Mouse (Mus musculus): ENCODE measurements at regions not wholly inside any gene's neighbourhood (a gene's known extent, or its start where the extent isn't known, plus 50 kb on each side); places are given as distances from the start of the nearest gene placed in this dataset.

GRCm38 (mm10) chr11:18008140-18008539 lies 54.5 kb upstream of the Etaa1 start:
- Histone ChIP-seq H3K9me3 (ENCODE audit: control insufficient read depth, insufficient read depth, low read depth, low read length) (no peaks in the 10 kb centered on the region), H3K4me1 (ENCODE audit: control insufficient read depth in 2 of 2, insufficient read depth in 2 of 2, low read length in 2 of 2, poor library complexity in 1 of 2) (peaks cover 0 to 6% of the 10 kb centered on the region in 2 experiments; a peak in 2 of 4 replicates), H3K9ac (ENCODE audit: insufficient read depth, low read depth, low read length, poor library complexity, severe bottlenecking) (no peak overlapping the region), H3K36me3 (ENCODE audit: control insufficient read depth, insufficient read depth, low read length, poor library complexity, severe bottlenecking) (no peaks in the 10 kb centered on the region), H3K4me3 (ENCODE audit: insufficient read depth in 1 of 2, low read depth in 1 of 2, low read length in 2 of 2, poor library complexity in 1 of 2, severe bottlenecking in 1 of 2) (no peak overlapping the region), H3K27ac (ENCODE audit: insufficient read depth, low read depth, low read length, poor library complexity, severe bottlenecking) (no peak overlapping the region)
- no peak for DNase-seq (ENCODE audit: low read depth, low spot score)
- in situ Hi-C loops (cut with MboI; ENCODE audit: low sequenced_read_pairs in 2 of 2, unreplicated experiment in 2 of 2), result no loop called here
- TF ChIP-seq CHD2 (IDR thresholded peaks at IDR 0.05; ENCODE audit: low read depth, low read length) (no peak), ZNF384 (IDR thresholded peaks at IDR 0.05; ENCODE audit: low read depth, low read length) (no peak), HCFC1 (IDR thresholded peaks at IDR 0.05; ENCODE audit: borderline replicate concordance, insufficient read depth, low read length) (no peak)

Data from ES-E14 (cell line).